Mouse (Mus musculus) gastrocnemius, postnatal 10 days (tissue): ENCODE results near the gene Il9r. TPM values are rescaled to one million over a fixed set of nuclear protein-coding genes. Genes with fewer than 3 reads are reported as not detected.
A peak's percentile ranks its signal among the peaks of the same experiment; 100 is the strongest.

ENCODE experiments used
- DNase-seq: peaks from one replicate; pipeline ENCODE4 v3.0.0; 2021; ENCODE audit warnings: mixed read lengths
- total RNA-seq, 2 experiments: library from RNA; stranded (reverse); gene quantifications; 2 replicates each; pipeline ENCODE4 v1.2.3; 2021

Gene Il9r
- total RNA-seq, 2 experiments from 2014 or later = not detected

DNA sequence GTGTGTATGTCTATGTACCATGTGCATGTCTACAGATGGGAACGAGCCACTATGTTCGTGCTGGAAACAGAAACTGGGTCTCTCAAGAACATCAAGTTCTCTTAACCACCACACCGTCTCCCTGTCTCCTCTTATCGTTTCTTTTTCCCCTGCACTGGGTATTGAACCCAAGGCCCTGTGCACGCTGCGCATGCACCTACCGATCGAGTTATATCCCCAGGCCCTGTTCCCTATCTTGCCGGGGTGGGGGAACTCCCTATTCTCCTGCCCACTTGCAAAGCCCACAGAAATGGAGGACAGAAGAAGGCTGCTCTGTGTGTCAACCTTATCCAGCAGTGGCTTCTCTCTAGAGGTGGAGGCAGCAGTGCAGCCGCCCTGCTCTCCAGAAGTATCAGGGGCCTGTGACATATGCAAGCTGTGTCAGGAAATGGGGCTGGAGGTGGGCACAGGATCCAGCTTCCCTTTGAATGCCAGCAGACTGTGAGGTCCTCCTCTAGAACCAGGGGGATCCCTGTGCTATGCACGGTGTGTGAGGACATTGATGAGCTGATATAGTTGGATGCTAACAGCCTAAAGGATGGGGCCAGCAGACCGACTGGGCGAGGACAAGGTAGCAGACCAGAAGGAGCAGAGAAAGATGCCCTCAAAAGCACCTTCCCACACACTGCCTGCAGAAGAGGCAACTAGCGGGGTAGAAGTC is 1.7 kb downstream of the Il9r start:
- no peak for DNase-seq

DNA sequence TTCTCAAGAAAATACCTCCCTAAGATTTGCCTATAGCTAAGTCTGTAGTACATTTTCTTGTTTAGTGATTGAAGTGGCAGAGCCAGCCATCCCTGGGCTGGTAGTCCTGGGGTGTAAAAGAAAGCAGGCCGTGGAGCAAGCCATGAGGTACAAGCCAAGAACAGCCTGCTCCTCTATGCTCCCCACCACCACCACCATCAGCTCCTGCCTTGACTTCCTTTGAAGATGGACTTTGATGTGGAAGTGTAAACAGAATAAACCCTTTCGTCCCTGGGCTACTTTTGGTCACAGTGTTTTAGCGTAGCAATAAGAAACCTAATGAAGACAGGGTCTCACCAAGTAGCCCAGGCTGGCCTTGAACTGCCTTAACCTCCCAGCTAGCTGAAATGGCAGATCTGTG is 2.3 kb downstream of the Il9r start:
- DNase-seq = no peak

DNA sequence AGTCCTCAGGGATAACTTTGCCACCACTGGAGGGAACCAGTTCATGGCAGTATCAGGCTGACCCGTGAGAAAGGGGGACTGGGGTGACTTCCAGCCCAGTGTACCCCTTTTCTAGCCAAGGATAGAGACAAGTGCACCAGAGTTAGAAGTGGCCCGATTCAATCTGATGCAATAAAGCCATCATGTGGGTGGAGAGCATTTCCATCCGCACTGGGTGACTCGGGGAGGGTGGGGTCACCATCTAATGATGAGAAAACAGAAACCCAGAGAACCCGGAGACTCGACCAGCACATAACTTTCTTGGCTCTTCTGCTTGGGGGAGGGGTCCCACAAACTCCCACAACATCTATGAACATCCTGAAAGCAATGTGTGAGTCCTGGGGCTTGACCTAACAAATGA is 3.4 kb downstream of the Il9r start:
- DNase-seq = peak; percentile 2

DNA sequence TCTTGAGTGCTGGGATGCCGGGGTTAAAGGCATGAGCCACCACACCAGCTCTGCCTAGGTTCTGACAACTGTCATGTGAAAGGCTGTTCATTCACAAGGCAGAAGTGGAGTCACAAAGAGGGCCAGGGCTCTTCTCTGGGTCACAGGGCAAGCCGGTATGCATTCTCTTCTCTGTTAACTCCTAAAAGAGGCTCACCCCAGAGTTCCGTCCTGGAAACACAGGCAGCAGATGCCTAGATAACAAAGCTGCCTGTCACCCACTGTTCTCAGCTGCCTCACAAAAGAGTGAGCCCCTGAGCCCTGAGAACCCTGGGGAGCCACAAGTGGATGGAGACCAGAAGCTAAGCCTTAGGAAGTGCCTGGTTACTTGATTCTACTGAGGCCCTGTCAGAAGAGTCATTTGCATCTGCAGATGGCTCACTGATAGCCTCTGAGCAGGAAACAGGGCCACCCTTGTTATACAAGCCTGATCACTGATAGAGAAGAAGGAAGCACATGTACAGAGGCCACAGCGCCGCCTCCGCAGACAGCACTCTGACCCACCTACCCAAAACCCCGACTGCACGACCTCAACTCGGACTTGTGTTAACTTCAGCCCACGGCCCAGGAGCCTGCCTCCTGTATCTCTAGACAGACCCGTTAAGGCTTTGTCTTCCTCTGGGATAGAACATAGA is 4.1 kb downstream of the Il9r start:
- DNase-seq = no peak

DNA sequence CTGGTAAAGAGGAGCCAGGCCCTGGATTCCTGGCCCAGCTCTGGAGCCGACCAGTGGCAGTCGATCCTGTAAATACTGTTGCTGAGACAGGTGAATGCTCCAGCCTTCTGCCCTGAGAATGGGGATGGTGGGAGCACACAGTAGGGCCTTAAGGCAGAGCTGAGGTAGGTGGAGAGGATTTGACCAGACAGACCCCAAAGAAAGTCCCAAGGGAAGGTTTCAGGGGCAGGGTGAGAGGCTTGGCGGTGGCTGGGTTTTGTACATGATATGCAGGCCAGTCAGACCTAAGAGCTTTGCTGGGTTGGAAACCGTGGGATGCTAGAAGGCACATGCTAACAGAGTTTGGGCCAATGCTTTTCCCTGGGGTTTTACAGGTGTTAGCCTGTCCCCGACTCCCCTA is 5.5 kb downstream of the Il9r start:
- DNase-seq = no peak

DNA sequence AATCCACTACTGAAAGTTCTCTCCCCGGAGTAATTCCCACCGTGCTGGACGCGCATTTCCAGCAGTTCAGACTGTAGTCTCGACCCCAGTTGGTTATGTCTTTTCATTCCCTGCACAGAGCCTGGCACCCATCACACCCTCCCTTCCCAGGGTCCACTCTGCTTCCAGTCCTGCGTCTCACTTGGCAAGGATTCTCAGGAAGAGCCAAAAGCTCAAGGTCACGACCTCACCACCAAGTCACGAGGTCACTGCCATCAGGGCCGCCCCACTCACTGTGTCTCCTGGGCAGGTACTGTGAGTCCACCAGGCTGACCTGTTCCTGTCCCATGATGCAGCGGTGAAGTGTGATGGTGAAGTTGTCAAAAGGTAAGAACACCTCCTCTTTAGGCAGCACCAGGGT is 6.0 kb downstream of the Il9r start:
- no peak for DNase-seq

DNA sequence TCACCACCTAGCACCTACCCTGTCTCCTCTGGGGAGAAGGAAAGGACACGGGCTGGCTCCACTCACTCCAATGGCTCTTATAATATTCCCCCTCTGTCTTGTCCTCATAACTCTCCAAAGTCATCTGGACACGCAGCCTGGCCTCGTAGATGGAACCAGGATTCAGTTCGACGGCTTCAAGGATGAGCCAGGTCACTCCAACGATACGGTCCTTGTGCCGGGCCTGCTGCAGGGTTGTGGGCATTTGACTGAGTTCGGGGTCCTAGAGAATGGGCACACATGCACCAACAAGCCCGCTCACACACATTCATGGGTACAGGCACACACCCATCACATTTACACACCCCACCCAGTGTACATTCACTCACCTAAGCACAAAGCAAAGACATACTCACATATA is 6.9 kb downstream of the Il9r start:
- DNase-seq = no peak

DNA sequence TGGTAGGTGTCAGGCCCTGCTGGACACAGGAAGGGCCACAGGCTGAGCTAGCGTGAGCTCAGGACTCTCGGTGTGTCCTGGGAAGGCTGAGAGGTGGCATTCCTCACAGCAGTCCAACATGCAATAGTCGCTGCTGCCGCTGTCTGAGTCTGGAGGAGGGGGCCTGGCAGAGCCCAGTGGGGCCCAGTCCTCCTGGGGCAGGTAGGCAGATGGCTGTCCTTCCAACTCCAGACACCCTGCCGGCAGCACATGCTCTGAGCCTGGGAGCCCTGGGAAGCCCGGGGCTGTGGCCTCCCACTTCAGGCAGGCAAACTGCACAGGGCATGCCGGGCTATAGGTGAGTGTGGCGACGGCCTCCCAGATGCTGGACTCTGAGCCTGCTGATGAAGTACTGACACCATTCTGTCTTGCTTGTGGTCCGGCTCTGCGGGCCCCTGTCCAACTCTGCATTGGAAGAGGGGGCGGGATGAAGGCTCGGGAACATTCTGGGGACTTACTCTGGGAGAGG is 9.4 kb downstream of the Il9r start:
- DNase-seq = no peak

DNA sequence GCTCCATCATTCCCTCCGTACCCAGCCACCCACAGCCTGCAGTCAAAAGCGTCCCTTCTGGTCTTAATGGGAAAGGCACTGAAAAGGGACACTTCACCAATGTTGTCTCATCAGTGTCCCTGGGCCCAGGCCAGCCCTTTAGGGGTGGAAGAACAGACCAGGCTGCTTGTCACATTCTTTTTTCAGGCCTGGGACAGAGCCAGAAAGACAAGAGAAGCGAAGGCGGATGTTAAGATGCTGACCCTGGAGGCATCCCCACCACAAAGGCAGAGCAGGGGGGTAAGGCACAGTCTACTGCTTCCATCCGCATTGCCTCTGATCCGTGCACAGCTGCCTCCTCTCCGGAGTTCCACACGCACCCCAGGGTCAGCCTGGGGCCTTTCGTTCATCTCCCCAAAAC is 10.0 kb downstream of the Il9r start:
- no peak for DNase-seq

DNA sequence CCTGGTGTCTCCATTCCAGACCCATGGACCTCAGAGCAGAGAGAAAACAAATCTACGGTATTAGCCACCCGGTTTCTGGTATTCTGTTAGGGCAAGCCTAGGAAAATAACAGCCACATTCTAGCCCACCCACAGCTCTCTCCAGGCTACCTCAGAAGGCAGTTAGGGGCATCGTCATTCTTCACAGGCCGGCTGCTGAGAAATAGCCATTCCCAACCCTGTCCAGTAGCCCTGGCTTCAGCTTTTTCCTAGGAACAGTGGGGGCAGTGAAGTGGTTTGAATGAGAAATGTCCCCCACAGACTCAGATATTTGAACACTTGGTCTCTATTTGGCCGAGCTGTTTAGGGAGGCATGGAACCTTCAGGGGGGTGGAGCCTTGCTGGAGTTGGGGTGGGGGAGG is 10.6 kb downstream of the Il9r start:
- DNase-seq = no peak

DNA sequence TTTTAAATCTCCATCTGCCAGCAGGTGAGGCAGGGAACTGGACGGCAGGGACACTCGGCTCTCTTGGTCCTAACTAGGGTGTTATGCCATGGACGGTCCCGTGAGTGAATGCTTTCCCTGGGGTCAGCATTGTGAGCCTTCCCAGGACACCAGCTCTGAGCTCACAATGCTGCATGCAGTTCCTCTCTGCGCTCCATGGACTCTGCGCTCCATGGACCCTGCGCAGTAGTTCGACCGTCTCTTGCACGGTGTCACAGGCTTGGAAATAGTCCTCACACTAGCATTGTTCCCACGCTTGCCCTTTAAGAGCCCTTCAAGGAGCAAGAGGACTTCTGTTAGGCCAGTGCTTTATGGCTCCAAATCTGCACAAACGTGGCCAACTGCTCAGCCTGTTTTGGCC is 11.2 kb downstream of the Il9r start:
- DNase-seq = no peak

DNA sequence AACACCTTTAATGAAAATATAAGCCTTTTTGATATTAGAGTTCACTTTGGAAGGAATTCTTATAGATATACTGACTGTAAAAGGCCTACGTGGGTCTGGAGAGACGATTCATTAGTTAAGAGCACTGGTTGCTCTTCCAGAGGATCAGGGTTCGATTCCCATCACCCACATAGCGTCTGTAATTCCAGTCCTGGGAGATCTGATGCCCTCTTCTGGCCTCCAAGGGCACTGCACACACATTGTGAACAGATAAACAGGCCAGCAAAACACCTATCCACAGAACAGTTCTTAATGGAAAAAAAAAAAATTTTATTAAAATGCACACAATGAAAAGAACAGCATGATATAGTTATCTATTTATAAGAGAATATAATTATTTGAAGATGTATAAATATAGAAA is 12.8 kb downstream of the Il9r start:
- DNase-seq = no peak

DNA sequence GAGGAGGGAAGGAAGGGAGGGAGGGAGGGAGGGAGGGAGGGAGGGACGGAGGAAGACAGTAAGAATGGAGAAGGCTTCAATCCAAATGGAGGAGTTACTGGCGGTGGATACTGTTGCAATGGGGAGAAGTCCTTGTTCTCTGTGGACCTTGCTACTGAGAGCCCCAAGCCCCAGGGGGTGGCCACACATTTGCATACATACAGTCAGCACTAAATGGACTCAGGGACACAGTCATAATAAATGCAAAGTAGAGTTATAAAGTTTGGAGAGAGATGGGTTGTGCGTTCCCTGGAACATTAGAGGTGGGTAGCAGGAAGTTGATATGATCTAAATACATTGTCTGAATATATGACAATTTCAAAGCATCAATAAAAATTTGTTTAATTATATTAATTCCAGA is 14.0 kb downstream of the Il9r start:
- DNase-seq = no peak

DNA sequence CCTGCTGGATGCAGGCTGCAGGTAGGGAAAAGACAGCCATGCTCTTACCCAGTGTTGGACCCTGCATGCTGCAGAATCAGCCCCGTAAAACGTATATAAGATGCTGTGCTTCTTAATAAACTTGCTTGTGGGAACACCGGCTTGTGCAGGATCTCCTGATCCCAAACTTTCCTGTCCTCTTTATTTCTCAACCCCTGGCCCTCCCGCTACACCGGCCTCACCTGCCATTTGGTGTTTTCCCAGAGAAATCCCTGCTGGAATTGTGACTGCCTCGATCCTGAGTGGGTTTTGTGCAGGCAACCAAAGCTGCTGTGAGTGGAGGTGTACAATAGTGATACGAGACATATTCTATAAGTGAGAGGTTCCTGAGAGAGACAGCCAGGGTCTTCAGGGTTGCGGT is 15.6 kb downstream of the Il9r start:
- DNase-seq = no peak

DNA sequence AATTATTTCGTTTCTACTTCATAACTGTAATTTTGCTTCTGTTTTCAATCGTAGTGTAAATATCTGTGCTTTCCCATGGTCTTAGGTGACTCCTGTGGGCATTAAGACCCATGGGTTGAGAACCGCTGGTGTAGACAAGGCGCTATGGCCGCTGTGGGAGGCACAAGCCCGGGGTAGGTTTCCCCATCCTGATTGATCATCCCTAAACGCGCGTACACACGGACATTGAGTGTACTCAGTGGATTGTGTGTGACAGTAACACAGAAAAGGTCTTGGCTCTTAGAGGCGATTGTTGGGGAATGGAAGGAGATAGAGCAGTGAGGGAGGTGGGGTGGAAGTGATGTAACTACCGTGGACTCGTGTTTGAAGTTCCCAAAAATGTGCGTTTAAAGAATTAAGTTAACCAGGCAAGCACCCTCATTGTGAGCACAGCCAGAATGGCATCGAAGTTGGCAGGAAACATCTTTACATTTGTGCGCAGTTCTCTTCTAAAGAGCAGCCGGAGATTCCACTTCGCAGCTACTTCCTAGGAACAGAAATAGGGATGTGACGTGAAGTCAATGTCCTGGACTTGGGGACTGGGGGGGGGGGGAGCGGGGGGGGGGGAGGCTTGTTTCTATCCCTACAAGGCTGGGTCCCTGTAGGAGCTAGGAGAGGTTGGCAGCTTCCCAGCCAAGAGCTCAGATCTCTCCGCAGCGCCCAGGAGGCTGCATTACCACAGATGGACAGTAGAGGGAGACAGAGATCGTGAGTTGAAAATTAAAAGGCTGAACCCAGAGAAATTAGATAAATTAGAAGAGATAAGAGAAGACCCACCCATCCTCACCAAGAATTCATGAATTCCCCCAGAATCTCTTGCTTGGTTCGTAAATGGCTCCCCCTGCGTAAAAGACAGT is 17.9 kb downstream of the Il9r start:
- DNase-seq = peak; percentile 91

DNA sequence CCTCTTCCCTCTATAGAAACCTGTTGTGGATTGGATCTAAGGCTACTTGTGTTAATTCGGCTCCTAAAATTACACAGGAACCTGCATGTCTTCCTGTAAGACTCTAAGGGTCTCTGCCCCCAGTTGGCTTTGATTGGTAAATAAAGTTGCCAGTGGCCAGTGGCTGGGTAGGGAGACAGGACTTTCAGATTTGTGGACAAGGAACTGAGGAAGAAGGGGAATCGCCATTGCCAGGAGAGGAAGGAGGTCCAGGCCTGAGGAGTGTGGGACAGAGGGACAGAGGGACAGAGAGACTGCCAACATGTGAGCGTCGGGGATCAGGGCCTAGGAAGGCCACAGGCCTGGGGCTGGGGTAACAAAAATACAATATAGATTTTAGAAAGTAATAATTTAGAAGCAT is 18.8 kb downstream of the Il9r start:
- DNase-seq = no peak

DNA sequence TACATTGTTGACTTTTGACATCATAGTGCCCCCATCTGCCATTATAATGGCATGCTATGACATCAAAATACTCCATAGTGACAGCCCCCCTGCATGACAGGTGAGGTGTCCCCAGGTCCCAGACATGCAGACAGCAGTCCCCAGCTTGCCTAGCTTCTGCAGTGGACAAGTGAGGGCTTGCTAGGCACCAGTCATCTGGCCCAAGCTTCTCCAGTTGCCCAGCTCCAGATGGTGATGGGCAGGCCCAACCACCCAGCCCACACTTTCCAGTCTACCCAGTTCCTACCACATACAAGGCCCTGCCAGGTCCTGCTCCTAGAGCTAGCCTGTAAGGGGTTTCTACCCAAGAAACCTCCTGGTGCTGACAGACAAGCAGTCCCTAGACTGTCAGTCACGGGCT is 21.6 kb downstream of the Il9r start:
- DNase-seq = no peak

DNA sequence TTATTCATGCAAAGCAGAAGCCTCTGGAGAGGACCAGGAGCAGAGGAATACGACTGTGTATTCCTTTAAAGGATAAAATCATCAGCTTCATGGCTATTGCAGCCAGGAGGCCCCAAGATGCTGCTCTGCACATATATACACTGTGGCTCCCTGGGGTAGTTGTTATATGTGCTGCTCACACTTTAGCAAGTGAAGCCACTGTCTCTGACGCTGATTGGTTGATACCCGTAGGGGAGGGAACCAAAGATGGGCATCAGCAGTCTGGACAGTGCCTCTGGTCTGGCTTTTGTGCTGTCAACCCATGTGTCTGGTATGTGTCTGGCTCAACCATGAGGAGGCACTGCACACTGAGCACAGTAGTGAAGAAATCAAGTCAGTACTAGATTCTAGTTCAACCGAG is 33.4 kb downstream of the Il9r start:
- no peak for DNase-seq

DNA sequence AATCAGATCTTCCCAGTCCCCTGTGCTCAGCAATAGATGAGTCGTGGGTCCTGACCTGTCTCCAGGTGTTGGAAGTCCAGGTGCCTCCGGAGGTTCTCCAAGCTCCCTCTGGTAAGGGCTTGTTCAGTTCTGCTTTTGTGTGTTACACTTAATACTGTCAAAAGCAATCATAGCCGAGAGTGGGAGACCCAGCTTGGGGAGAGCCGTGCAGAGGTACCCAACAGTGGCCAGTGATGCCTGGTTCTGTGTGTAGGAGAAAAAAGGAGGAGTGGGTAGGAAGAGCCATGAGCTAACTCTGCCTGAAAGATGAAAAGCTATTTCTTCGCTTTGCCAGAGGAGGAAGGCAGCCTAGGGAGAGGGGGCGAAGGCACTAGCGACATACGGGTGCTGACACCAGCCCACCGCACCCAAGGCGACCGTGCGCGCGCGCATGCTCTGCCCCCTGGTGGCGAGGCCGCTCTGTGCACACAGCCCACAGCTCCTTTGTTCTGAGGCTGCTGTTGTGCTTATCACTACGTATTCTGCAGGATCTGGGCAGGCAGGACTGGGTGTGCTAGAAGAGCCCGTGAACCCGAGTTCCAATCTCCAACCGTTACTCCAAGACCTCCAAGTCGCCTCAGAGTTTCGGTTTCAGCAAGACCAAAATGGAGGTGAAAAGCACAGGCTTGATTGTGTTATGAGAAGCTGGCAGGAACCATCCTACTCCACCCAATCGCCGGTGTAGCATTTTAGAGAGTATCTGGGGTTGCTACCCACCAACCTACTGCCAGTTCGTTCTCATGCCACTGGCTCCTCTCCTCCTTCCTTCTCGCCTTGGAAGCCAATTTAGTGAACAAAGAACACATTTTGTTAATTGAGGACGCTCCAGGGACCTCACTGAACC is 37.9 kb downstream of the Il9r start:
- DNase-seq = peak; percentile 83

DNA sequence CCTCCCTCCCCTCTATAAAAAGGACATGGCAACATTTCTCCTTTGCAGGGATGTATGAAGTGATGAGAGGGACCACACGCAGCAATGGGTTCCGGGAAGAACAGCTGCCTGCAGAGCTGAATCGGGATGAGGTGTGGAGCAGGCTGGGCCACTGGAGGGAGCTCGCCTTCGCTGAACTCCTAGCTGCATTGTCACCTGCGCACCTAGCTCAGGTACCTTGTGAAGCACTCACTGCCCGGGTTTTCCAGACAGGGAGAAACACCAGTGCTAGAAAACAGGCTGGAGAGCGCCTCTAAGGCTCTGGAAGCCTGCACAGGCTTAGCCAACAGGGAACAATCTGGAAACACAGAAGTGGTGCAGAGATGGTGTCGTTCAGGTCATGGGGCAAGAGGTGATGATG is 38.6 kb downstream of the Il9r start:
- no peak for DNase-seq

DNA sequence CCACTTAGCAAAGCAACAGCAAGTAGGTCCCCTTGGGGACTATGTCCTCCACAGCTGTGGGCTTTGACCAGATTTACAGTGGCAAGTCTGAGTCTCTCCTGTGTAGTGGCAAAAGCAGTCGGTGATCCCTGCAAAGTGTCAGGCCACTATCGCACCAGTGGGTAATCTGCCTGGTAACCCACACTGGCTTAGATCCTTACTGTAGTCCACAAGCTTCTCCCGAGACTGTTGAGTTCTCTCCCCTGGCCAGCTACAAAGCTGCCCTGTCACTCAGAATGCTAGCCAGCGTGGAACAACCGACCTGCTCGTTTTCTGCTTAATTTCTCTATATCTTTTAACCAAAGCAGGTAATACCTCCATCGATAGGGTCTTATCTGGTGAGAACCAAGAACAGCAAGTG is 39.7 kb downstream of the Il9r start:
- no peak for DNase-seq

DNA sequence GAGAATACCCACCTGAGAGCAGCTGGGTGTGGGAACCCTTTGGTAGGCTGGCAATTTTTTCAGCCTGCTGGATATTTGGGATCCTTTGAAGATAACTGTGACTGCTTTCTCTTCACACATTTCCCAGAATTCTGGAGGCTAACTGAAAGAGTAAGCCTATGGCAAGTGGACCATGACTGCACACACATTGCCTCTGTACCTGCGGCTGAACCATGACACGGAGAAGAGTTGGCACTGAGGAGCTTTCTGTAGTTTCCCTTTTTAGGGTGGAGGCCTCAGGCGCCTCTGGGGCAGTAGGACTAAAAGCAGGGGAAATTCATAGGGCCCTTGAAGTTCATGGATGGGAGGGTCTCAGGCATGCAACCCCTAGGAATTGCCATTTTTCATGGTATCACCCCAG is 40.9 kb downstream of the Il9r start:
- no peak for DNase-seq
